Comparison of ENCODE assay signal across 31 mouse cellular contexts in the genomic region with DNA sequence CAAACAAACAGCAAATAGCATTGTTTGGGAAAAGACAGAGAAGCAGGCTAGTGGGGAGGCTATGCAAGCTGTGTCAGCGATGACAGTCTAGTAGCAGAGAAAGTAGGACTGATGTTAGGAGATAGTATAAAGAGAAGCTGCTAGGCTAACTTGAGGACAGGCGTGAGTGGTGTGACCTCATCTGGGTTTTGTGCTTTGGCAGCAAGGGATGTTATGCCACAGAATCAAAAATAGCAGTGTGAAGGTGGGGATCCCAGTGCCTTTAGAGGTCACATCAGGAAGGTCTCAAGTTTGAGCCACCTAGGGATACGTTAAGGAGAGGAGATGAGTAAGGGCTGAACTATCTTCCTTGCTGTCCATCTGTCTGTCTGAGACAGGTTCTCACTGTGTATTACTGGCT. TPM values are rescaled to one million over a fixed set of nuclear protein-coding genes. Genes with fewer than 3 reads are reported as not detected.
A peak's percentile ranks its signal among the peaks of the same experiment; 100 is the strongest.
DNase-seq lines count a peak whose midpoint lies in the region; TF ChIP-seq lines count a peak whose summit lies in the region.
"Had no signal": no experiment of that assay in that cellular context is flagged by ENCODE, and none has a peak within 500 bp of the region (broad histone marks: within the 10 kb centered on the region; RNA-seq: fewer than 3 reads in every experiment).

No protein-coding gene starts in this region.

- no peak for TF ChIP-seq CTCF in gastrocnemius, adult 2 months (IDR thresholded peaks at IDR 0.05)

- H3K4me3 ChIP-seq in gastrocnemius, adult 2 months: no peak overlapping the region
- H3K4me3 ChIP-seq: embryonic facial prominence, embryonic 13.5 days; forebrain, embryonic 10.5 days; forebrain, embryonic 15.5 days; liver, embryonic 15.5 days; midbrain, embryonic 10.5 days had no signal

- DNase-seq in gastrocnemius, adult 2 months: peak; percentile 50
- no peak for DNase-seq in gastrocnemius, postnatal 10 days
- DNase-seq in heart, adult 8-10 months (ENCODE audit: low spot score): peak; percentile 36
- DNase-seq in heart, postnatal 25 days (ENCODE audit: low spot score): no peak
- peak; percentile 7 to 29 for DNase-seq in heart, postnatal 14 days
- no peak for DNase-seq in lung, postnatal 14 days
- DNase-seq in ovary, postnatal 14 days (ENCODE audit: low spot score): no peak
- DNase-seq: adrenal gland, postnatal 10 days; cerebellum, adult 18-20 months; cerebellum, postnatal 10 days; kidney, adult 11 months; kidney, postnatal 14 days; layer of hippocampus, adult 9-11 months; liver; lung, embryonic 14.5 days; right cerebral cortex, postnatal 4 days; thymus, adult 2 months; thymus, postnatal 4 days had no signal

- peak overlapping the region; percentile 85 for H3K27ac ChIP-seq in gastrocnemius, adult 2 months
- H3K27ac ChIP-seq: embryonic facial prominence, embryonic 13.5 days; forebrain, embryonic 10.5 days; forebrain, embryonic 15.5 days; hindbrain, embryonic 14.5 days; liver, embryonic 15.5 days; midbrain, embryonic 10.5 days had no signal

- intact Hi-C loops in gastrocnemius, adult 2 months (cut with DNase I): loop anchor here (5.0 kb wide), 1 partner anchor 52 kb away; no protein-coding TSS in a partner anchor
- intact Hi-C loops in heart, postnatal 25 days (cut with DNase I): no loop called here
- intact Hi-C loops in heart, postnatal 14 days (cut with DNase I): no loop called here

RNA-seq across cellular contexts. Expression of a gene that starts 4.9 kb away (rescaled TPM):
- total RNA-seq in gastrocnemius, adult 2 months (2021): 10 to 100 TPM; 20.8 to 31.7 TPM
- total RNA-seq in gastrocnemius, postnatal 10 days (2021): 10 to 100 TPM; 21.9 to 25.0 TPM
- total RNA-seq in heart, adult 8-10 months (2022): 10 to 100 TPM; 45.2 to 50.8 (median 46.9) TPM
- total RNA-seq in heart, postnatal 25 days (2021): 10 to 100 TPM; 49.6 to 50.8 TPM
- 10 to 100 TPM; 34.8 to 35.2 TPM for total RNA-seq in heart, postnatal 14 days (2021)

RNA-seq across cellular contexts. Expression of a gene that starts 33.6 kb away (rescaled TPM):
- total RNA-seq in gastrocnemius, adult 2 months (2021): not detected
- total RNA-seq in gastrocnemius, postnatal 10 days (2021): not detected
- not detected for total RNA-seq in heart, adult 8-10 months (2022)
- not detected for total RNA-seq in heart, postnatal 25 days (2021)
- not detected for total RNA-seq in heart, postnatal 14 days (2021)
- total RNA-seq: adrenal gland, postnatal 10 days; common myeloid progenitor, adult 5-6 weeks; gastrocnemius, adult 8-10 months; hematopoietic stem cell, adult 5-6 weeks; left cerebral cortex, adult 18-20 months; left cerebral cortex, postnatal 14 days; megakaryocyte progenitor cell, adult 5-6 weeks; MEL had no signal

RNA-seq across cellular contexts. Expression of a gene that starts 55.6 kb away (rescaled TPM):
- 10 to 100 TPM; 39.0 to 39.5 TPM for total RNA-seq in gastrocnemius, adult 2 months (2021)
- 10 to 100 TPM; 46.6 to 60.7 TPM for total RNA-seq in gastrocnemius, postnatal 10 days (2021)
- total RNA-seq in heart, adult 8-10 months (2022): 10 to 100 TPM; 66.2 to 94.7 (median 75.8) TPM
- 10 to 100 TPM; 78.6 to 88.5 TPM for total RNA-seq in heart, postnatal 25 days (2021)
- 100 to 1,000 TPM; 109 to 113 TPM for total RNA-seq in heart, postnatal 14 days (2021)

Comparison
In these comparisons a context has a peak if more than half of its experiments do, and no peak if none do; other contexts are left out.
1. DNase-seq: peak in gastrocnemius, adult 2 months (single experiment), heart, adult 8-10 months (single experiment) and heart, postnatal 14 days (2 of 2); none in gastrocnemius, postnatal 10 days (single experiment), heart, postnatal 25 days (single experiment), lung, postnatal 14 days (single experiment) and ovary, postnatal 14 days (single experiment).